Mouse (Mus musculus): ENCODE data around the gene Gm9821. TPM values are rescaled to one million over a fixed set of nuclear protein-coding genes. Genes with fewer than 3 reads are reported as not detected.
A peak's percentile ranks its signal among the peaks of the same experiment; 100 is the strongest.

Gm9821 gene
- 0.29 and 0.32 TPM in 2 replicates for polyA plus RNA-seq (2016; fragmentation: Nextera tagmentation; extraction: Ambion mirVana)

GRCm38 (mm10) chr2:91945483-91945882 is at the start of gene Gm9821:
Gm9821 (plus strand) TSS chr2:91945703.
- peaks cover 55% of the 10 kb centered on the region for H3K4me1 ChIP-seq
- H3K4me2 ChIP-seq (replicated peaks): no peak within 1 kb of the TSS
- ATAC-seq (ENCODE audit: low FRiP score, low read depth): no peak
- 89% methylated on average over 18 of the region's 18 CpGs for WGBS
- no peak within 1 kb of the TSS for H3K27ac ChIP-seq
- H3K9ac ChIP-seq: 0 out of 2 replicates have a peak within 1 kb of the TSS, but pooled peaks have one; percentile 1
- no peaks in the 10 kb centered on the region for H3K9me3 ChIP-seq
- H3K4me3 ChIP-seq: no peak within 1 kb of the TSS
- H3K36me3 ChIP-seq: peaks cover 13% of the 10 kb centered on the region; the same call in 1 of the 2 replicates
- H3K27me3 ChIP-seq (replicated peaks): no peaks in the 10 kb centered on the region

GRCm38 (mm10) chr2:91897968-91898367 is 47.5 kb upstream of the Gm9821 start:
- H3K4me2 ChIP-seq (replicated peaks): no peak overlapping the region
- no peaks in the 10 kb centered on the region for H3K27me3 ChIP-seq (replicated peaks)
- no peak for ATAC-seq (ENCODE audit: low FRiP score, low read depth)
- no peak overlapping the region for H3K27ac ChIP-seq
- H3K9ac ChIP-seq: no peak overlapping the region
- H3K4me3 ChIP-seq: no peak overlapping the region
- H3K9me3 ChIP-seq: no peaks in the 10 kb centered on the region
- no peaks in the 10 kb centered on the region for H3K4me1 ChIP-seq
- peaks cover 7% of the 10 kb centered on the region for H3K36me3 ChIP-seq

- Histone ChIP-seq H3K4me2 (replicated peaks) (no peak overlapping the region), H3K4me3 (no peak overlapping the region), H3K27ac (no peak overlapping the region), H3K4me1 (no peaks in the 10 kb centered on the region), H3K9ac (no peak overlapping the region), H3K27me3 (replicated peaks) (no peaks in the 10 kb centered on the region), H3K36me3 (peaks cover 7% of the 10 kb centered on the region), H3K9me3 (no peaks in the 10 kb centered on the region)
- WGBS: 94% methylated on average over 3 of the region's 3 CpGs
- ATAC-seq (ENCODE audit: low FRiP score, low read depth): no peak
Measured at GRCm38 (mm10) chr2:91899141-91899540, 46.4 kb upstream of the Gm9821 start.

- 93% methylated on average over 8 of the region's 8 CpGs for WGBS
- Histone ChIP-seq H3K36me3 (peaks cover 7% of the 10 kb centered on the region), H3K9me3 (no peaks in the 10 kb centered on the region), H3K27ac (no peak overlapping the region), H3K4me3 (no peak overlapping the region), H3K27me3 (replicated peaks) (no peaks in the 10 kb centered on the region), H3K4me2 (replicated peaks) (no peak overlapping the region), H3K4me1 (peaks cover 6% of the 10 kb centered on the region; the same call in 1 of the 2 replicates), H3K9ac (no peak overlapping the region)
- no peak for ATAC-seq (ENCODE audit: low FRiP score, low read depth)
Measured at GRCm38 (mm10) chr2:91900431-91900830, 45.1 kb upstream of the Gm9821 start.

GRCm38 (mm10) chr2:91902336-91902735 is 43.2 kb upstream of the Gm9821 start:
- H3K9me3 ChIP-seq: no peaks in the 10 kb centered on the region
- H3K4me3 ChIP-seq: no peak overlapping the region
- H3K27me3 ChIP-seq (replicated peaks): no peaks in the 10 kb centered on the region
- H3K36me3 ChIP-seq: peaks cover 7% of the 10 kb centered on the region
- no peak overlapping the region for H3K4me2 ChIP-seq (replicated peaks)
- ATAC-seq (ENCODE audit: low FRiP score, low read depth): no peak
- WGBS: 62% methylated on average over 5 of the region's 5 CpGs
- no peak overlapping the region for H3K27ac ChIP-seq
- peaks cover 6% of the 10 kb centered on the region; the same call in 1 of the 2 replicates for H3K4me1 ChIP-seq
- H3K9ac ChIP-seq: no peak overlapping the region

GRCm38 (mm10) chr2:91903171-91903925 is 42.2 kb upstream of the Gm9821 start:
- ATAC-seq (ENCODE audit: low FRiP score, low read depth): no peak
- H3K4me1 ChIP-seq: peaks cover 6% of the 10 kb centered on the region; the same call in 1 of the 2 replicates
- WGBS: 92% methylated on average over 3 of the region's 3 CpGs
- H3K36me3 ChIP-seq: peaks cover 7% of the 10 kb centered on the region
- H3K27ac ChIP-seq: no peak overlapping the region
- H3K4me2 ChIP-seq (replicated peaks): no peak overlapping the region
- no peaks in the 10 kb centered on the region for H3K9me3 ChIP-seq
- H3K9ac ChIP-seq: no peak overlapping the region
- H3K4me3 ChIP-seq: no peak overlapping the region
- H3K27me3 ChIP-seq (replicated peaks): no peaks in the 10 kb centered on the region

GRCm38 (mm10) chr2:91904618-91905307 is 40.7 kb upstream of the Gm9821 start:
- no peaks in the 10 kb centered on the region for H3K27me3 ChIP-seq (replicated peaks)
- no peaks in the 10 kb centered on the region for H3K9me3 ChIP-seq
- H3K36me3 ChIP-seq: peaks cover 11% of the 10 kb centered on the region
- peaks cover 6% of the 10 kb centered on the region; the same call in 1 of the 2 replicates for H3K4me1 ChIP-seq
- WGBS: 52% methylated on average over 5 of the region's 5 CpGs
- no peak overlapping the region for H3K4me3 ChIP-seq
- no peak overlapping the region for H3K4me2 ChIP-seq (replicated peaks)
- peak; percentile 71 for ATAC-seq (ENCODE audit: low FRiP score, low read depth)
- H3K9ac ChIP-seq: no peak overlapping the region
- 0 out of 2 replicates have a peak overlapping the region, but pooled peaks have one; percentile 16 for H3K27ac ChIP-seq

GRCm38 (mm10) chr2:91906141-91906540 is 39.4 kb upstream of the Gm9821 start:
- ATAC-seq (ENCODE audit: low FRiP score, low read depth): no peak
- peaks cover 16% of the 10 kb centered on the region for H3K36me3 ChIP-seq
- 95% methylated on average over 2 of the region's 2 CpGs for WGBS
- H3K9me3 ChIP-seq: no peaks in the 10 kb centered on the region
- no peak overlapping the region for H3K4me2 ChIP-seq (replicated peaks)
- H3K4me3 ChIP-seq: no peak overlapping the region
- no peak overlapping the region for H3K9ac ChIP-seq
- no peak overlapping the region for H3K27ac ChIP-seq
- peaks cover 6% of the 10 kb centered on the region; the same call in 1 of the 2 replicates for H3K4me1 ChIP-seq
- H3K27me3 ChIP-seq (replicated peaks): no peaks in the 10 kb centered on the region

GRCm38 (mm10) chr2:91912616-91913015 is 32.9 kb upstream of the Gm9821 start:
- Histone ChIP-seq H3K4me1 (no peaks in the 10 kb centered on the region), H3K27me3 (replicated peaks) (no peaks in the 10 kb centered on the region), H3K9ac (no peak overlapping the region), H3K9me3 (no peaks in the 10 kb centered on the region), H3K36me3 (peaks cover 80% of the 10 kb centered on the region), H3K4me2 (replicated peaks) (no peak overlapping the region), H3K4me3 (no peak overlapping the region), H3K27ac (no peak overlapping the region)
- WGBS: 82% methylated on average over 3 of the region's 3 CpGs
- no peak for ATAC-seq (ENCODE audit: low FRiP score, low read depth)

GRCm38 (mm10) chr2:91913328-91914110 is 32.0 kb upstream of the Gm9821 start:
- 90% methylated on average over 7 of the region's 7 CpGs for WGBS
- no peaks in the 10 kb centered on the region for H3K4me1 ChIP-seq
- no peak overlapping the region for H3K4me3 ChIP-seq
- no peaks in the 10 kb centered on the region for H3K27me3 ChIP-seq (replicated peaks)
- no peaks in the 10 kb centered on the region for H3K9me3 ChIP-seq
- no peak overlapping the region for H3K27ac ChIP-seq
- no peak overlapping the region for H3K4me2 ChIP-seq (replicated peaks)
- H3K36me3 ChIP-seq: peaks cover 89% of the 10 kb centered on the region
- H3K9ac ChIP-seq: no peak overlapping the region
- no peak for ATAC-seq (ENCODE audit: low FRiP score, low read depth)

- H3K27me3 ChIP-seq (replicated peaks): peaks cover 13% of the 10 kb centered on the region
- H3K4me2 ChIP-seq (replicated peaks): no peak overlapping the region
- H3K4me1 ChIP-seq: peaks cover 2% of the 10 kb centered on the region
- WGBS: 91% methylated on average over 7 of the region's 7 CpGs
- H3K4me3 ChIP-seq: no peak overlapping the region
- H3K9me3 ChIP-seq: no peaks in the 10 kb centered on the region
- H3K36me3 ChIP-seq: peaks cover 75% of the 10 kb centered on the region
- ATAC-seq (ENCODE audit: low FRiP score, low read depth): no peak
- H3K27ac ChIP-seq: no peak overlapping the region
- H3K9ac ChIP-seq: no peak overlapping the region
Measured at GRCm38 (mm10) chr2:91916346-91916977, 29.0 kb upstream of the Gm9821 start.
